Mouse (Mus musculus) lung, embryonic 15.5 days (tissue): ENCODE results near the gene Trim62. TPM values are rescaled to one million over a fixed set of nuclear protein-coding genes. Genes with fewer than 3 reads are reported as not detected.

Experiments
- ATAC-seq: fragments of 200-750 bp; cut with Nextera tagmentation; 2 replicates; pipeline ENCODE4 v1.8.0; 2017; ENCODE audit warnings: moderate number of reproducible peaks, borderline replicate concordance; ENCODE audit not compliant: low FRiP score, low TSS enrichment; ENCODE audit errors: extremely low read depth
- H3K27ac ChIP-seq: fragments of 300-500 bp; sonication (generic); 2 replicates; pipeline ENCODE4 v1.5.1; 2015; ENCODE audit warnings: moderate library complexity, mild to moderate bottlenecking, inconsistent platforms
- H3K27me3 ChIP-seq: fragments of 300-500 bp; sonication (generic); 2 replicates; pipeline ENCODE4 v1.6.1; 2015; ENCODE audit warnings: inconsistent platforms
- H3K36me3 ChIP-seq: fragments of 300-500 bp; sonication (generic); 2 replicates; pipeline ENCODE4 v1.6.1; 2015; ENCODE audit warnings: inconsistent platforms
- H3K4me1 ChIP-seq: fragments of 300-500 bp; sonication (generic); 2 replicates; pipeline ENCODE4 v1.6.1; 2015; ENCODE audit warnings: inconsistent platforms
- H3K4me2 ChIP-seq: fragments of 300-500 bp; sonication (generic); 2 replicates; pipeline ENCODE4 v1.6.1; 2015; ENCODE audit warnings: inconsistent platforms, mild to moderate bottlenecking, moderate library complexity
- H3K4me3 ChIP-seq: fragments of 300-500 bp; sonication (generic); 2 replicates; pipeline ENCODE4 v1.5.1; 2015; ENCODE audit warnings: mild to moderate bottlenecking, inconsistent platforms
- H3K9ac ChIP-seq: fragments of 300-500 bp; sonication (generic); 2 replicates; pipeline ENCODE4 v1.6.1; 2015; ENCODE audit warnings: inconsistent platforms
- H3K9me3 ChIP-seq: fragments of 300-500 bp; sonication (generic); 2 replicates; pipeline ENCODE4 v1.6.1; 2016; ENCODE audit warnings: inconsistent platforms
- WGBS: fragments of 180-500 bp; shearing (Covaris S2); methylation state at CpG from one replicate; pipeline ENCODE4 v1.1.7; 2015; 5-methylcytosine and 5-hydroxymethylcytosine counted together
- polyA plus RNA-seq: library from polyadenylated mRNA; unstranded; fragments of >200 nt; fragmentation: Nextera tagmentation; extraction: Ambion mirVana; gene quantifications from 2 replicates; pipeline ENCODE4 v1.2.1, GENCODE M21; 2015

Trim62 gene
- polyA plus RNA-seq, 1 experiment from 2014 or later, result 5.7 TPM

DNA sequence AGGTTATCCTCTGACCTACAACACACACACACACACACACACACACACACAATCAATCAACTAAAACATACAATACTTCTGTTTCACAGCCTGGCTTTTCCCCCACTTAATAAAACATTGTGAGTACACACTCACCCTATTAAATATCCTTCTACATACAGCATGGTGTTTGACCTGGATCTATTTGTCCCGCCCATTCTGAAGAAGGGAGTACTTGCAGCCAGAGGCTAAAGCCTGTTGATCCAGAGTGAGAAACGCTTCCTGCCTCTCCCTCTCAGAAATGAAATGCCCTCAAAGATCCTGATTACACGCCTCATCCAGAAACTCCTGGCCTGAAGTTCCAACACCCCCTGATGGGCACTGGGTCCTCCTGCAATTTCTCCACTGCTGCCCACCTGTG is 33.7 kb downstream of the Trim62 start:
- 44% methylated on average over 3 of the region's 3 CpGs for WGBS

DNA sequence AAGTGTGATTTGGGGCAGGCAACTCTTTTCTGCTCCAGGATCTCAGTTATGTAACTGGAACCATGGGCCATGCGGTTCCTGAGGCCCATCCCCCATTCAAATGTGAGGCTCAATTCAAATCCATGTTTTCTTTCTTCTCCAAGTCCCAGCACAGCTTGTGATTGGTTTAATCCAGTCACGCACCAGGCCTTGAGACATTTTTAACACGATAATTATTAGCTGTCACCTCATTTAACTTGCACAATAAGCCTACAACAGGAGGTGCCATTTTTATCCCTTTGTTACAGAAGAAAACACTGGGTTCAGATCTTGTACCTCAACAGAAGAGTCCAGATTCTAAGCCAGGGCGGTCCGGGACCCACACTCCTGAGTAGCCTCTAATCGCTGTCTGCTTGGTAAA is 34.4 kb downstream of the Trim62 start:
- Histone ChIP-seq H3K4me1 (peaks cover 22% of the 10 kb centered on the region), H3K27me3 (no peaks in the 10 kb centered on the region; the same call in 1 of the 2 replicates), H3K36me3 (no peaks in the 10 kb centered on the region), H3K4me2 (peak overlapping the region; percentile 25; the same call in 1 of the 2 replicates), H3K9me3 (no peaks in the 10 kb centered on the region), H3K27ac (peak overlapping the region; percentile 81), H3K4me3 (no peak overlapping the region), H3K9ac (no peak overlapping the region)
- WGBS, result 57% methylated on average over 6 of the region's 6 CpGs
- ATAC-seq, result peak; percentile 21

More for the DNA sequence above, 33.7 kb downstream of the Trim62 start:
- no peak overlapping the region for H3K4me3 ChIP-seq
- no peak overlapping the region for H3K9ac ChIP-seq
- H3K4me1 ChIP-seq, result peaks cover 22% of the 10 kb centered on the region
- ATAC-seq, result no peak
- no peaks in the 10 kb centered on the region for H3K36me3 ChIP-seq
- H3K27ac ChIP-seq, result peak overlapping the region; percentile 81
- H3K9me3 ChIP-seq, result no peaks in the 10 kb centered on the region
- no peaks in the 10 kb centered on the region; the same call in 1 of the 2 replicates for H3K27me3 ChIP-seq
- H3K4me2 ChIP-seq, result no peak overlapping the region

DNA sequence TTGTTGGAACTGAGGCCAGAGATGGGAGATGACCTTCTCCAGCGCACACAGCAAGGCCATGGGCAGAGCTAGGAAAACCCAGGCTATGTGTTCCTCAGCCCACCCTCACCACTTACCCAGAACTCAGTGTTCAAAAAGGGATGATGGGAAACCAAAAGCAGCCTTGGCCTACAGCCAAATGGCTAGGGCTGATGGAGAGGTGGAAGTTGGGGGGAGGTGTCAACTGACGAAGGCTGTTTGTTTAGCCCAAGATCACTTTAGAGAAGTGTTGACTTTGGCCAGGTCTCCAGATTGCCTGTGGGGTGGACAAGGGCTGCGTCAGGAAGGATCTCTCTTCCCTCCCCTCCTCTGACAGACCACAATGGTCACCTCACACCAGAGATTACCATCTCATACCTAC is 34.8 kb downstream of the Trim62 start:
- Histone ChIP-seq H3K27me3 (no peaks in the 10 kb centered on the region; the same call in 1 of the 2 replicates), H3K36me3 (no peaks in the 10 kb centered on the region), H3K4me3 (no peak overlapping the region), H3K4me2 (peak overlapping the region; percentile 25), H3K9ac (no peak overlapping the region), H3K27ac (peak overlapping the region; percentile 81), H3K4me1 (peaks cover 22% of the 10 kb centered on the region), H3K9me3 (no peaks in the 10 kb centered on the region)
- ATAC-seq, result peak; percentile 87
- WGBS, result 13% methylated on average over 3 of the region's 3 CpGs

DNA sequence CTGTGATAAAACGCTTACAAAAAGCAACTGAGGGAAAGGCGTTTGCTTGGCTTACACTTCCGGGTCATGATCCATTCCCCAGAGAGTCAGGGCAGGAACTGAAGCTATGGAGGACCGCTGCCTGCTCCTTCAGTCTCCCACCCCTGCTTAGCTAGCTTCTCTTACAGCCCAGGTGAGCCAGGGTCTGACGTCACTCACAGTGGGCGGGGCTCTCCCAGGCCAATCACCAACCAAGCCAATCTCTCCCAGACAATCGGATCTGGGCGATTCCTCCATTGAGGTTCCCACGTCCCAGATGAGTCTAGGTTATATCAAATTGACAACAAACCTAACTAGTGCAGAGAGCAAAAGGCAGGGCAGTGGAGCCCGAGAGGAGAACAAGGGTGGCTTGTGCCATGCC is 35.7 kb downstream of the Trim62 start:
- Histone ChIP-seq H3K4me3 (no peak overlapping the region), H3K36me3 (no peaks in the 10 kb centered on the region), H3K9me3 (no peaks in the 10 kb centered on the region), H3K4me1 (peaks cover 22% of the 10 kb centered on the region), H3K9ac (no peak overlapping the region), H3K27ac (peak overlapping the region; percentile 15; the same call in 1 of the 2 replicates), H3K4me2 (peak overlapping the region; percentile 26; the same call in 1 of the 2 replicates), H3K27me3 (no peaks in the 10 kb centered on the region; the same call in 1 of the 2 replicates)
- no peak for ATAC-seq
- WGBS, result 15% methylated on average over 10 of the region's 10 CpGs

DNA sequence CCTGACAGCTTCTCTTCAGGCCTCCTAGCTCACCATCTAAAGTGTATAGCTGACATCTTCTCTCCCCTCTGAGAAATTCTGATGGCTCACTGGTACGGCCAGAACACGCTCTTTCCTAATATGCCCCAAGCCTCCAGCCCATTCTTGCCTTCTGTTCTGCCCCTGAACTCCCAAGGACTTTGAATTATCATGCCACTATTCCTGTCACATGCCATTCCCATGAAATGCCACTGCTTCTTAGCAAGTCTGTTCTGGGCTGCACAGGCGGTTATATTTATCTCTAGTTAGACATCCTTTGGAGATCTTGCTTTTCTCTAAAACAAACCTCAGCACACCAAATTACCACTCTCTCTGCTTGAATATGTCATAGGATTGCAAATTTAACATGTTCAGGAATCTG is 40.2 kb downstream of the Trim62 start:
- no peak for ATAC-seq
- no peak overlapping the region for H3K4me2 ChIP-seq
- H3K27ac ChIP-seq, result no peak overlapping the region
- no peaks in the 10 kb centered on the region; the same call in 1 of the 2 replicates for H3K27me3 ChIP-seq
- WGBS, result 88% methylated on average over 3 of the region's 3 CpGs
- H3K4me3 ChIP-seq, result no peak overlapping the region
- peaks cover 10% of the 10 kb centered on the region for H3K4me1 ChIP-seq
- H3K36me3 ChIP-seq, result no peaks in the 10 kb centered on the region
- H3K9ac ChIP-seq, result no peak overlapping the region
- H3K9me3 ChIP-seq, result no peaks in the 10 kb centered on the region

DNA sequence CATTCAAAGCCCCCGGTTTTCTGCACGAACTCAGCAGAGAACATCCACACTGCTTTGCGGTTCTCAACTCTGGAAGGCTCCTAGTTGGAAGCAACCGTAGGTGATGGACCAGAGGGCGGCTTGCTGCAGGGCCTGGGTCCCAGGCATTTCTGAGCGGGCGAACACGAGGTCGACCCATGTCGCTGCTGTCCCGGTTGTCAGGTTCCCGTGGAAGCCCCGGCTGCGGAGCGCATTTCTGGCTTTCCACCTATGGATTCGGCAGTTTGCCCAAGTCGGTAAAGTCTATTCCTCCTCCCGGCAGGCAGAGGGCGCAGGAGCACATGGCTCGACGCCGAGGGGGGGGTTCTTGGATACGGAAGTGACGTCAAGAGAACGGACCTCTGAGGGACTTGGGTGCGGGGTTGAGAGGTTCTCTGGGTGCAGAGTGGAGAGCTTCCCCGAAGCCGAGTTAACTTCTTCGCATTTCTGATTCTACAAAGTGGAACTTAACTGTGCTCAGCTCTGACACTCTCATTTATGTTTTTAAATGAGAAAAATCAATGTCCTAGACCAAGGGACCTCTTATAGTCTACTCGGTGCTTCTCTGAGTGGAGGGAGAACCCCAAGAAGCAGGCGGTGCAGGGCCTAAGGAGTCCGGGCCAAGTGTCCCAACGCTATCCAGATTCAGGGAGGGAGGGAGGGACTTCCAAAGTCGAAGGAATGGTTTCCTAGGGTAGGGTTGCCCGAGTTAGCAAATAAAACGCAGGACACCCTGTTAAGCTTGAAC is 41.6 kb downstream of the Trim62 start:
- H3K27me3 ChIP-seq, result no peaks in the 10 kb centered on the region; the same call in 1 of the 2 replicates
- H3K4me1 ChIP-seq, result peaks cover 4% of the 10 kb centered on the region
- no peaks in the 10 kb centered on the region for H3K9me3 ChIP-seq
- WGBS, result 13% methylated on average over 36 of the region's 36 CpGs
- H3K36me3 ChIP-seq, result no peaks in the 10 kb centered on the region
- H3K27ac ChIP-seq, result no peak overlapping the region
- H3K4me3 ChIP-seq, result peak overlapping the region; percentile 38
- peak overlapping the region; percentile 66 for H3K4me2 ChIP-seq
- peak overlapping the region; percentile 34; the same call in 1 of the 2 replicates for H3K9ac ChIP-seq
- ATAC-seq, result peak; percentile 67; the same call in 1 of the 2 replicates

DNA sequence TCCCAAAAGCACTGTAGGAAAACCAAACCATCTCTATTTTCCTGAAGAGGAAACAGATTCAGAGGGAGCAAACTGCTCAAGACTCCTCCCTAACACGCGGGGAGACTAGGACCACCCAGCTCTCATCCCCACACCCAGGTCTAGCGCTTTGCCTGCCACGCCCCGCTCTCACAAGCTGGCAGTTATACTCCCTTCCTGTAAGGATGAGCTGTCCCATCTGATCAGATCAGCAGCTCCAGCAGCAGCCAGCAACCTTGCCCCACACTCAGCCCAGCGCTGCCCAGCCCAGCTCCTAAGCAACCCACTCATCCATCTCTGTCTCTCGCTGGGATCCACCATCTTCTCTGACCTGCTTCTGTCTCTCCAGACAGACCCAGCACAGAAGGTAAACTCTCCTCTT is 49.4 kb downstream of the Trim62 start:
- no peak for ATAC-seq
- Histone ChIP-seq H3K27ac (no peak overlapping the region), H3K4me3 (no peak overlapping the region), H3K9ac (no peak overlapping the region), H3K36me3 (no peaks in the 10 kb centered on the region), H3K4me1 (no peaks in the 10 kb centered on the region), H3K4me2 (no peak overlapping the region), H3K27me3 (no peaks in the 10 kb centered on the region), H3K9me3 (no peaks in the 10 kb centered on the region)
- WGBS, result 44% methylated on average over 7 of the region's 7 CpGs

DNA sequence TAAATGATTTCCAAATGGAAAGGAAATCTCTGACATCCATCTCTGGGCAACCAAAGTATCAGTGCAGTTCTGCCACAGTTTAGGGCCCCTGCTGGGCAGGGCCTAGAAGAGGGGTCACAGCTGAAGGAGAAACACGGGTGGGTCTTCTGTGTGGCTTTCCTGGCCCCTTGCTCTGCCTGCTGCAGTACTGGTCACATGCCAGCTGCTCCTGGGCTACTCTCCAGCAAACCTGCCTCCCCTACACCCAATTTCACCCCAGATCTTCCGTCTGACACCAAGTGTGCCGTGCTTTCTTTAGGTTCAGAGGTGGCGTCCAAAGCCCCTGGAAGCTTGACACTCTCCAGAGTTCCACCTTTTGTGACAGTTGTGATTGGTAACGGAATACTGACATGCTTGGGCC is 52.2 kb downstream of the Trim62 start:
- H3K4me1 ChIP-seq, result no peaks in the 10 kb centered on the region
- H3K36me3 ChIP-seq, result no peaks in the 10 kb centered on the region
- no peak overlapping the region for H3K27ac ChIP-seq
- 51% methylated on average over 5 of the region's 5 CpGs for WGBS
- H3K9ac ChIP-seq, result no peak overlapping the region
- no peak overlapping the region for H3K4me3 ChIP-seq
- no peaks in the 10 kb centered on the region for H3K9me3 ChIP-seq
- no peak for ATAC-seq
- no peak overlapping the region for H3K4me2 ChIP-seq
- H3K27me3 ChIP-seq, result no peaks in the 10 kb centered on the region

DNA sequence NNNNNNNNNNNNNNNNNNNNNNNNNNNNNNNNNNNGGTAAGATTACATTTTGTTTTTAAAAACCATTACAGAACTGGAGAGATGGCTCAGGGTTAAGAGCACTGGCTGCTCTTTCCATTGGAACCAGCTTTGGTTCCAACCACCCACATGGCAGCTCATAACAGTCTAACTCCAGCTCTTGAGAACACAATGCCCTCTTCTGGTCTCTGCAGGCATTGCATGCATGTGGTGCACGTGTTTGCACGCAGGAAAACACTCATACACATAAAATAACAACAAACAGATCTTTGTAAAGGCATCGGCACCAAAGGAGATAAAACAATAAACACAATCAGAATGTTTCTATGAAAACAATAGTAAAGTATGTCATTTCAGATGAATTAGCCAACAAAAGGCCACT is 59.0 kb downstream of the Trim62 start:
- H3K36me3 ChIP-seq, result no peaks in the 10 kb centered on the region
- 44% methylated on average over 3 of the region's 3 CpGs for WGBS
- H3K4me2 ChIP-seq, result no peak overlapping the region
- H3K27ac ChIP-seq, result no peak overlapping the region
- no peak for ATAC-seq
- no peaks in the 10 kb centered on the region for H3K27me3 ChIP-seq
- H3K4me1 ChIP-seq, result no peaks in the 10 kb centered on the region
- no peak overlapping the region for H3K9ac ChIP-seq
- no peaks in the 10 kb centered on the region for H3K9me3 ChIP-seq
- H3K4me3 ChIP-seq, result no peak overlapping the region

DNA sequence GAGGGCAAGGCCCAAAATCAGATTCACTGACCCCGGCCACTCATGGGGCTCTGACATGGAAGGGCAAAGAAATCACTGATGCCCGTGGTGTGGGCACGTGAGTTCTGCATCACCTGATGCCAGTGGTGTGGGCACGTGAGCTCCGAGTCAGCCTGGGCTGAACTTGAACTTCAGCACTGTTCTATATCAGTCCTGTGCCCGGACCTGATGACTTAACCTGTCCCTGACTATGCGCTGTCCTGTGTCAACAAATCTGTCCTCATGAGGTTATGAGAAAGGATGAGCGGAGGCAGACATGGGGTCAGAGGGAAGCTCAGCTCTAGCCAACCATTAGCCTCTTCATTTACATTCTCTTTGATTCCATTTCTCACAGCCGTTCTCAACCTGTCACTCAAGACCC is 63.4 kb downstream of the Trim62 start:
- Histone ChIP-seq H3K27ac (no peak overlapping the region), H3K4me1 (peaks cover 13% of the 10 kb centered on the region; the same call in 1 of the 2 replicates), H3K9me3 (no peaks in the 10 kb centered on the region), H3K4me2 (no peak overlapping the region), H3K36me3 (no peaks in the 10 kb centered on the region), H3K9ac (no peak overlapping the region), H3K4me3 (no peak overlapping the region), H3K27me3 (no peaks in the 10 kb centered on the region)
- WGBS, result 77% methylated on average over 9 of the region's 9 CpGs
- ATAC-seq, result no peak

DNA sequence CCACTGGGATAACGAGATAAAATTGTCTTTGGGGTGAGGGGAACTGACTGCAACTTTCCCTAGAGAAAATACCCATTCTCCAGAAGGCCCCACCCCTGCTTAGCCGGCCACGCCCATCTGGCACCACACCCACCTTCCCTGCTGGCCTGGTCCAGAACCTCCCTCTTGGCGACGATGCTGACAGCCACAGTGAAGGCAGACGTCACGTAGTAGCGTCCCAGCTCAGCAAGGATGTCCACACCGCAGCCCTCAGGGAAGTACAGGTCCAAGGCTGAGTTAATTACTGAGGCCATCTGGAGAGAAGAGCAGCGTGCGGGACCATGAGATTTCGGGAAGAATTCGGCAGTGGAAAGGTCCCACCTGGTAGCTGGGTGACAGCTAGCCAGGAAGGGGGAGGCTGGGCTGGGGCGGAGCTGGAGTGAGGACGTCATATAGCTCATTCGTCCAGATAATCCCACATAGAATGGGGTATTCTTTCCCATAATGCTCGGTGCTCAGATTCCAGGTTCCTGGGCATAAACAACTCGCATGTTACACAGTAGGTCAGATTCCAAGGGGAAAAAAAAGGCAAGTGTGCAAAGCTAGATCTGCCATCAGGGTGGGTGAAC is 64.0 kb downstream of the Trim62 start:
- Histone ChIP-seq H3K4me2 (peak overlapping the region; percentile 7; the same call in 1 of the 2 replicates), H3K36me3 (no peaks in the 10 kb centered on the region), H3K27ac (no peak overlapping the region), H3K9ac (no peak overlapping the region), H3K4me1 (peaks cover 13% of the 10 kb centered on the region; the same call in 1 of the 2 replicates), H3K9me3 (no peaks in the 10 kb centered on the region), H3K4me3 (no peak overlapping the region), H3K27me3 (no peaks in the 10 kb centered on the region)
- 15% methylated on average over 18 of the region's 18 CpGs for WGBS
- no peak for ATAC-seq

DNA sequence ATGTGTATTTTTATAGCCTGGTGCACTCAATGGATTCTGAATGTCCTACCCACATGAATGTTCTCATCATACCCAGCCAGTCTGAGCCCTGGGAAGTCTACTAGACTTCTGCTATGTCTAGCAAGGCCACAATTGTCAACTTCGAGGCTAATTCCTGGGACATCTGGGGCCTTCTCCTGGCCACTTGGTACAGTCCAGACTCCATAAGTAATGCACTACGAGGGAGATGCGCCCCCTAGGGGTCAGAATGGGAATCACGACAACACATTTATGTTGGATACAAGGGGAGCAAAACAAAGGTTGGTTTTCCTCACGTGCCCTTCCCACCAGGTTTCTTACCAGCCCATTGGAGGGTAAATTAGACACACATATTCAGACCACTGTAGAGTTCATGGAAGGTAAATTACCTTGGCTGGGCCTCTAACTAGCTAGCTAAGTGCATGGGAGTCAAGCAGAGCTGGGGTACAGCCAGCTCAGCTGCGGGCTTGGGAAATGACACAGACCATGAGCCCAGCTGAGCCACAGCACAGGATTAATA is 64.8 kb downstream of the Trim62 start:
- WGBS, result 32% methylated on average over 6 of the region's 6 CpGs
- ATAC-seq, result no peak
- no peak overlapping the region for H3K4me3 ChIP-seq

More for the DNA sequence above, 64.8 kb downstream of the Trim62 start:
- Histone ChIP-seq H3K9ac (no peak overlapping the region), H3K36me3 (no peaks in the 10 kb centered on the region), H3K4me1 (peaks cover 13% of the 10 kb centered on the region; the same call in 1 of the 2 replicates), H3K27me3 (no peaks in the 10 kb centered on the region), H3K4me2 (no peak overlapping the region), H3K27ac (no peak overlapping the region), H3K9me3 (no peaks in the 10 kb centered on the region)
